15 mouse cellular contexts compared by ENCODE assay signal in genomic region chr16:73959479-73959970, GRCm38 (mm10).
"Had no signal": no experiment of that assay in that cellular context is flagged by ENCODE, and none has a peak within 500 bp of the region (broad histone marks: within the 10 kb centered on the region; RNA-seq: fewer than 3 reads in every experiment).

No protein-coding gene starts in this region.

- H3K36me3 ChIP-seq: liver, embryonic 12.5 days; midbrain, embryonic 15.5 days; neural tube, embryonic 13.5 days had no signal

- H3K27ac ChIP-seq: liver, embryonic 12.5 days; midbrain, embryonic 15.5 days; neural tube, embryonic 13.5 days had no signal

- H3K27me3 ChIP-seq: liver, embryonic 12.5 days; midbrain, embryonic 15.5 days; neural tube, embryonic 13.5 days had no signal

- H3K4me1 ChIP-seq: liver, embryonic 12.5 days; midbrain, embryonic 15.5 days; neural tube, embryonic 13.5 days had no signal

- H3K9me3 ChIP-seq: liver, embryonic 12.5 days; midbrain, embryonic 15.5 days; neural tube, embryonic 13.5 days had no signal

- ATAC-seq: liver, embryonic 12.5 days; midbrain, embryonic 15.5 days had no signal

- DNase-seq: kidney, adult 11 months; kidney, postnatal 14 days; layer of hippocampus, adult 9-11 months; left cerebral cortex, postnatal 4 days; lung, embryonic 14.5 days; lung, postnatal 10 days; lung, postnatal 4 days; right cerebral cortex, adult 18-20 months; right cerebral cortex, postnatal 25 days; thymus, adult 18-20 months; thymus, postnatal 14 days had no signal

- H3K9ac ChIP-seq: liver, embryonic 12.5 days; lung, embryonic 14.5 days; midbrain, embryonic 15.5 days; neural tube, embryonic 13.5 days had no signal

- H3K4me3 ChIP-seq: liver, embryonic 12.5 days; midbrain, embryonic 15.5 days; neural tube, embryonic 13.5 days had no signal

- H3K4me2 ChIP-seq: liver, embryonic 12.5 days; lung, embryonic 14.5 days; midbrain, embryonic 11.5 days; midbrain, embryonic 15.5 days; neural tube, embryonic 13.5 days had no signal
